Mouse (Mus musculus) heart, embryonic 12.5 days (tissue): ENCODE measurements around the gene Stk11. TPM values are rescaled to one million over a fixed set of nuclear protein-coding genes. Genes with fewer than 3 reads are reported as not detected.

ENCODE experiments used
- ATAC-seq: fragments of 200-750 bp; cut with Nextera tagmentation; 2 replicates; pipeline ENCODE4 v1.8.0; 2017; ENCODE audit warnings: moderate TSS enrichment, moderate library complexity; ENCODE audit not compliant: insufficient number of reproducible peaks, low FRiP score
- H3K27ac ChIP-seq: fragments of 300-500 bp; sonication (generic); 2 replicates; pipeline ENCODE4 v1.5.1; 2016; ENCODE audit warnings: mild to moderate bottlenecking, moderate library complexity; ENCODE audit not compliant: poor library complexity, severe bottlenecking
- H3K27me3 ChIP-seq: fragments of 300-500 bp; sonication (generic); replicated peaks from 2 replicates; pipeline ENCODE4 v1.6.1; 2016; ENCODE audit warnings: mild to moderate bottlenecking, moderate library complexity
- H3K36me3 ChIP-seq: fragments of 300-500 bp; sonication (generic); 2 replicates; pipeline ENCODE4 v1.6.1; 2016; ENCODE audit warnings: mild to moderate bottlenecking, moderate library complexity
- H3K4me1 ChIP-seq: fragments of 300-500 bp; sonication (generic); replicated peaks from 2 replicates; pipeline ENCODE4 v1.6.1; 2016; ENCODE audit warnings: mild to moderate bottlenecking
- H3K4me2 ChIP-seq: fragments of 300-500 bp; sonication (generic); 2 replicates; pipeline ENCODE4 v1.6.1; 2016; ENCODE audit warnings: mild to moderate bottlenecking, moderate library complexity
- H3K4me3 ChIP-seq: fragments of 300-500 bp; sonication (generic); 2 replicates; pipeline ENCODE4 v1.5.1; 2016; ENCODE audit warnings: mild to moderate bottlenecking
- H3K9ac ChIP-seq: fragments of 300-500 bp; sonication (generic); 2 replicates; pipeline ENCODE4 v1.6.1; 2016; ENCODE audit warnings: mild to moderate bottlenecking, moderate library complexity
- H3K9me3 ChIP-seq: fragments of 300-500 bp; sonication (generic); replicated peaks from 2 replicates; pipeline ENCODE4 v1.6.1; 2016; ENCODE audit warnings: mild to moderate bottlenecking, moderate library complexity
- WGBS: fragments of 180-500 bp; shearing (Covaris S2); methylation state at CpG from one replicate; pipeline ENCODE4 v1.1.7; 2016; 5-methylcytosine and 5-hydroxymethylcytosine counted together
- polyA plus RNA-seq: library from polyadenylated mRNA; unstranded; fragments of >200 nt; fragmentation: Nextera tagmentation; extraction: Ambion mirVana; gene quantifications from 2 replicates; pipeline ENCODE4 v1.2.1, GENCODE M21; 2016

Stk11 gene
- polyA plus RNA-seq, 1 experiment from 2014 or later, result 10.8 TPM

- H3K4me2 ChIP-seq, result peak within 1 kb of the TSS; percentile 100
- peak; percentile 22 for ATAC-seq
- peaks cover 5% of the 10 kb centered on the region for H3K36me3 ChIP-seq
- H3K4me1 ChIP-seq, result peaks cover 50% of the 10 kb centered on the region
- H3K27ac ChIP-seq, result peak within 1 kb of the TSS; percentile 46; the same call in 1 of the 2 replicates
- H3K27me3 ChIP-seq, result peaks cover 41% of the 10 kb centered on the region
- under 1% methylated on average over 85 of the region's 94 CpGs for WGBS
- peak within 1 kb of the TSS; percentile 79 for H3K4me3 ChIP-seq
- H3K9ac ChIP-seq, result peak within 1 kb of the TSS; percentile 90
- 0 out of 2 replicates have a peak, but pooled peaks cover 4% of the 10 kb centered on the region for H3K9me3 ChIP-seq
These were observed 23.2 kb downstream of the Stk11 start, which contains the start of gene Atp5d for GRCm38 (mm10) chr10:80138553-80139438. TSS of gene Atp5d (plus strand) at chr10:80138632.

GRCm38 (mm10) chr10:80139439-80139775 is 23.8 kb downstream of the Stk11 start:
- WGBS, result 1% methylated on average over 10 of the region's 10 CpGs

GRCm38 (mm10) chr10:80139975-80140665 is 24.5 kb downstream of the Stk11 start:
- Histone ChIP-seq H3K9me3 (0 out of 2 replicates have a peak, but pooled peaks cover 4% of the 10 kb centered on the region), H3K27me3 (peaks cover 34% of the 10 kb centered on the region), H3K4me2 (peak overlapping the region; percentile 100), H3K4me1 (peaks cover 62% of the 10 kb centered on the region), H3K4me3 (0 out of 2 replicates have a peak overlapping the region, but pooled peaks have one; percentile 79), H3K36me3 (peaks cover 18% of the 10 kb centered on the region), H3K27ac (0 out of 2 replicates have a peak overlapping the region, but pooled peaks have one; percentile 3), H3K9ac (no peak overlapping the region)
- 71% methylated on average over 11 of the region's 11 CpGs for WGBS
- ATAC-seq, result no peak

More at GRCm38 (mm10) chr10:80139439-80139775, 23.8 kb downstream of the Stk11 start:
- peaks cover 41% of the 10 kb centered on the region for H3K27me3 ChIP-seq
- peaks cover 55% of the 10 kb centered on the region for H3K4me1 ChIP-seq
- 0 out of 2 replicates have a peak, but pooled peaks cover 4% of the 10 kb centered on the region for H3K9me3 ChIP-seq
- peak overlapping the region; percentile 46; the same call in 1 of the 2 replicates for H3K27ac ChIP-seq
- H3K36me3 ChIP-seq, result peaks cover 11% of the 10 kb centered on the region
- peak overlapping the region; percentile 100 for H3K4me2 ChIP-seq
- H3K9ac ChIP-seq, result peak overlapping the region; percentile 90
- no peak; the same call in 1 of the 2 replicates for ATAC-seq
- peak overlapping the region; percentile 79 for H3K4me3 ChIP-seq

GRCm38 (mm10) chr10:80140666-80141035 is 25.0 kb downstream of the Stk11 start, which contains the start of gene Cbarp:
TSS of gene Cbarp (minus strand) at chr10:80140835.
- H3K9me3 ChIP-seq, result 0 out of 2 replicates have a peak, but pooled peaks cover 4% of the 10 kb centered on the region
- WGBS, result 76% methylated on average over 10 of the region's 10 CpGs
- peaks cover 67% of the 10 kb centered on the region for H3K4me1 ChIP-seq
- H3K4me2 ChIP-seq, result peak within 1 kb of the TSS; percentile 100
- no peak for ATAC-seq
- H3K4me3 ChIP-seq, result peak within 1 kb of the TSS; percentile 79
- H3K27ac ChIP-seq, result peak within 1 kb of the TSS; percentile 59
- H3K27me3 ChIP-seq, result peaks cover 29% of the 10 kb centered on the region
- H3K36me3 ChIP-seq, result peaks cover 24% of the 10 kb centered on the region
- H3K9ac ChIP-seq, result peak within 1 kb of the TSS; percentile 90

GRCm38 (mm10) chr10:80141243-80141642 is 25.6 kb downstream of the Stk11 start:
- H3K4me3 ChIP-seq, result peak overlapping the region; percentile 72
- peak overlapping the region; percentile 59 for H3K27ac ChIP-seq
- H3K4me2 ChIP-seq, result peak overlapping the region; percentile 68
- peak overlapping the region; percentile 61 for H3K9ac ChIP-seq
- H3K27me3 ChIP-seq, result peaks cover 23% of the 10 kb centered on the region
- peaks cover 72% of the 10 kb centered on the region for H3K4me1 ChIP-seq
- ATAC-seq, result peak; percentile 80
- H3K9me3 ChIP-seq, result no peaks in the 10 kb centered on the region
- WGBS, result under 1% methylated on average over 29 of the region's 29 CpGs
- H3K36me3 ChIP-seq, result peaks cover 30% of the 10 kb centered on the region

- Histone ChIP-seq H3K9ac (peak overlapping the region; percentile 96), H3K4me3 (peak overlapping the region; percentile 72), H3K4me1 (peaks cover 72% of the 10 kb centered on the region), H3K36me3 (peaks cover 35% of the 10 kb centered on the region), H3K9me3 (no peaks in the 10 kb centered on the region), H3K4me2 (peak overlapping the region; percentile 68), H3K27me3 (peaks cover 16% of the 10 kb centered on the region), H3K27ac (peak overlapping the region; percentile 86)
- ATAC-seq, result peak; percentile 87
- WGBS, result under 1% methylated on average over 43 of the region's 43 CpGs
These were observed 26.4 kb downstream of the Stk11 start for GRCm38 (mm10) chr10:80141786-80142529.

GRCm38 (mm10) chr10:80142530-80142925 is 26.9 kb downstream of the Stk11 start:
- Histone ChIP-seq H3K4me1 (peaks cover 72% of the 10 kb centered on the region), H3K27ac (peak overlapping the region; percentile 86), H3K9ac (peak overlapping the region; percentile 96), H3K4me3 (peak overlapping the region; percentile 72), H3K27me3 (peaks cover 10% of the 10 kb centered on the region), H3K4me2 (peak overlapping the region; percentile 68), H3K9me3 (no peaks in the 10 kb centered on the region), H3K36me3 (peaks cover 35% of the 10 kb centered on the region)
- ATAC-seq, result no peak; the same call in 1 of the 2 replicates
- under 1% methylated on average over 15 of the region's 15 CpGs for WGBS

GRCm38 (mm10) chr10:80143664-80144063 is 28.1 kb downstream of the Stk11 start:
- Histone ChIP-seq H3K9ac (no peak overlapping the region), H3K27ac (no peak overlapping the region)

GRCm38 (mm10) chr10:80144159-80144558 is 28.6 kb downstream of the Stk11 start:
- no peak overlapping the region for H3K9ac ChIP-seq
- peaks cover 61% of the 10 kb centered on the region for H3K4me1 ChIP-seq
- peaks cover 35% of the 10 kb centered on the region for H3K36me3 ChIP-seq
- 0 out of 2 replicates have a peak overlapping the region, but pooled peaks have one; percentile 3 for H3K4me3 ChIP-seq
- WGBS, result 93% methylated on average over 12 of the region's 12 CpGs
- no peak overlapping the region for H3K27ac ChIP-seq
- no peak for ATAC-seq
- no peaks in the 10 kb centered on the region for H3K9me3 ChIP-seq
- no peak overlapping the region for H3K4me2 ChIP-seq
- H3K27me3 ChIP-seq, result no peaks in the 10 kb centered on the region

More at GRCm38 (mm10) chr10:80143664-80144063, 28.1 kb downstream of the Stk11 start:
- 94% methylated on average over 7 of the region's 7 CpGs for WGBS
- H3K4me2 ChIP-seq, result peak overlapping the region; percentile 68
- ATAC-seq, result no peak
- H3K36me3 ChIP-seq, result peaks cover 35% of the 10 kb centered on the region
- peaks cover 64% of the 10 kb centered on the region for H3K4me1 ChIP-seq
- H3K27me3 ChIP-seq, result no peaks in the 10 kb centered on the region; the same call in 1 of the 2 replicates
- H3K9me3 ChIP-seq, result no peaks in the 10 kb centered on the region
- H3K4me3 ChIP-seq, result peak overlapping the region; percentile 3; the same call in 1 of the 2 replicates
